Mouse (Mus musculus): ENCODE data around the gene Reln.

- TF ChIP-seq CTCF (IDR thresholded peaks at IDR 0.05; ENCODE audit: extremely low read depth, insufficient read depth, low read length) (no peak), POLR2A (IDR thresholded peaks at IDR 0.05; ENCODE audit: extremely low read depth, insufficient read depth, low read length) (no peak)
Measured at GRCm38 (mm10) chr5:21981216-21981615, 363.3 kb downstream of the Reln start.
